Mouse (Mus musculus) layer of hippocampus, adult 8-10 months (tissue): ENCODE measurements at regions not wholly inside any gene's neighbourhood (a gene's known extent, or its start where the extent isn't known, plus 50 kb on each side); places are given as distances from the start of the nearest gene placed in this dataset.

Source experiments
- DNase-seq, 2 experiments: peaks; one replicate each; pipeline ENCODE4 v3.0.0; 2022; ENCODE audit warnings: low spot score in 2 of 2

DNA sequence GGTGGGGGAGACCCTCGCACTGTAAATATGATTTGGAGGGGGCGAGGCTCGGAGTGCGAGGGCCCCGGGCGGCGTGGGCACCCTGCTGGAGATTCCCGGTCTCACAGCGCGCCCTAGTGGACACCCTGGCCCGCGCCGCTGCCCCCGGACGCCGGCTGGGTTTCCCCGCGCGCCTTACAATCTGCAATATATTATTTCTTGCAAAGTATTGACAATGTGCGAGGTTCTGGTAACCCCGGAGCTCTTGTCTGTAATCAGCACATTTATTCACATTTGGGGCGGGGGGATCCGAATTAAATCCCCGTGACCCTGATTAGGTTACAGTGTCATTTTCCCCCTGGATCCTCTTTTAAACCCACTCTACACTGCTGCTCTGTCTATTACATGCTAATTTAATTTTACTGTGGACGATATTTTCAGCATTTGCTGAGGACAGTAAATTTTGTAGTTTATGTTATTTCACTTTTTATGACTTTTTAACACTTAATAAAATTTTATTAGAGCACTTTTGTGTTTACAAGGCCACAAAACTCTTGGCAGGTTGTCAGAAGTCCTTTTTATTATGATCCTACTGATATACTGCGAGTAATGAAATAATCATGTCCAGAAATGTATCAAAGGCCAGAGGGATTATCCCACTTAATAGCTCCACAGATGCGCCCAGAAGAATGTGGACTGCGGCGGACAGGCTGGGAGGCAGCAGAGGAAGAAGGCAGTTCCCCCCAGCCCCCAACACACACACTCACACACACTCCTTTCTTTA lies 312.6 kb downstream of the Mtx2 start:
- peak in 1 of 2 experiments; percentile 30 for DNase-seq

DNA sequence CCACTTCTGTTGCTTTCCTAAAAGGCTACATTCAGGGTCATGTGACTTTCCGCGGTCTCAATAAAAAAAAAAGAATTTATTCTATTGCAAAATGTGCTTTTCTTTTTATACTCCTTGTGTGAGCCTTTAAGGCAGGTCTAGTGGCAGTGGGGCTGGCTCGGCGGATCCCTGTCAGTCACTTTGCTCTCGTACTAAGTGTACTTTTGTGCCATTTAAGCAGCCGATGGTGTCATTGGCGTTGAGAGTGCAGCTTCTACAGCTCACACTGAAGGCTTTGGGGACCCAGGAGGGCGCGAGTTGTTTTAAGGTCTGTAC lies 313.1 kb downstream of the Mtx2 start:
- no peak for DNase-seq

DNA sequence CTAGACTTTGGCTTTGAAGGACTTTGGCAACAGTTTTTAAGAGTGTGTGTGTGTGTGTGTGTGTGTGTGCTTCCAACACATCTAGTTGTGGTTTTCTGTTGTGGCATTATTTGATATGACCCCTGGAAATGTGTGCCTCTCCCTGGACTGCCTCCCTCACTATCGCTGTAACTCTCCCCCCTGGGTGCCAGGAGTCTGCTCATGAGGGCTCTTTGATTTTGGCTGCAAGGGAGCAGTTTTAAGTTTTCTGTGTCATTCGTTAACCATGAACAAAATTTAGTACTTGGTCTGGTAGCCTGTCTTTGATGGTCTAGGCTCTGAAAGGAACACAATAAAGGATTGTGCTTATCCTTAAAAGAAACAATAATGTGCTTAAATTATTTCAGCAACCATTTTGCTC lies 313.9 kb downstream of the Mtx2 start:
- DNase-seq, result no peak

DNA sequence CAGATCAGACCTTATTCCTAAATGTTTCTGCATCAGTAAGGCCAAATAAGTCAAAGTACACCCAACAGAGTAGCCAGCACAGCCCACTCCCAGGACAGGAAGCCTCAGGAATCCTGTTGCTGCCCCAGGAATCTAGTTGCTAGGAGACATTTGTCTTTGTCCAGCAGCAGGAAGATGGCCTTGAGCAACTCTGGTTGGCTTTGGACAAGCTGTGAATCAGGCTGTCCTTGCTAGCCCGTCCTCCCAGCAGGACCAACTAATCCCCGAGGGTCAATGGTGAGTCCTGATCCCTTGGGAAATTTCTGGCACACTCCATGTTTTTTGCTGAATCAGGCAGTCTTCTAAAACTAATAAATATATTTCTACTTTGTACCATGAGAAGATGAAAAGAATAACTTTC lies 317.1 kb downstream of the Mtx2 start:
- no peak for DNase-seq

DNA sequence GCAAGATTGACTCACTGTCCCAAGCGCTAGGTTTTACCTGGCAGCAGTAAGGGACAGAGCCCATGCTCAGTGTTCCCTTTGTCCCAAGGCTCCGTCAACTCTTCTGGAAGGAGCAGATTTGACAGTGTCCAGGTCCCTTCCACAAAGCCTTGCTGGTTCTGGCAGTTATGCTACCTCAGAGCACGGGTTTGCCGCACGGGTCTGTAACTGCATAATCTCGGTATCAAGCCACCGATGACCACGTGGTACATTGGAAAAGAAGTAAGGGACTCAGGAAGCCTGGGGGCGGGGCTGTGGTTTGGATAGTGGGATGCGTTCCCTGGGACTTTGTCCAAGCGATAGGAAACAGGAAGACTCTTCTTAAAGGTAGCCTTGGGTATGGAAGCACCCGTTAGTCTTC lies 319.3 kb downstream of the Mtx2 start:
- DNase-seq, result no peak

DNA sequence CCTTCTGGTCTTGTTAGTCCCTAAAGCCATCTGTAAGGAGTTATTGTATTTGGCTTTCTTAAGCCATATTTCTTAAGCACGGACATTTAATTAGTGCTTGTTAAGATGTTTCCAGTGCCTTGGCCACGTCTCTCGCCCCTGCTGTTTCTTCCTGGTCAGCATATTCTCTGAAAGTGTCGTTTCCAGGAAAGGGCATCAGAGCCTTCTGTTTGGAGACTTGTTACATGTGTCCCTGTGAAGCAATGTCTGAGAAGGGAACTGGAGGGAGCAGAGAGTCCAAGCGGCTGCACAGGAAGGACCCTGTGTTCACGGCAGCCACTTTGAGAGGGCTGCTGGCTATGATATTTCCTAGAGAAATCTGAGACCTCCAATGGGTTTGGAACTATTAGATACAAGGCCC lies 320.7 kb downstream of the Mtx2 start:
- DNase-seq, result no peak

DNA sequence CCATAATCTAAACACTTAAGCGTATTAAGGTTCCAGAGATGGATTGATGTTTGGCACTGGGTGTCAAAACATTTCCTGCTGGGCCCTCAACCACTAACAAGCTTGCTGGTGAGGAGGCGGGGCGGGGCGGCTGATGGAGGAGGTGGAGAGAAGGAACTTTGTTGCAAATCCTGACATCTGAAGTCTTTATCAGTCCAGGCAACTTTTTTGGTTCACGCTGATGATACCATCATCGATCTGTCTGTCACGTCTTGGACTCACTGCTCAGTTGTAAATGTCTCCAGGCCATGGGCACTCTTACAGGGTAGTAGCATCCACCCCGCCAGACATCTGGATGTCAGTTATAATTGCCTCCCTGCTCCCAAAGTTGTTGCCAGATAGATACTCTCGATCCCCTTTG lies 321.8 kb downstream of the Mtx2 start:
- no peak for DNase-seq

DNA sequence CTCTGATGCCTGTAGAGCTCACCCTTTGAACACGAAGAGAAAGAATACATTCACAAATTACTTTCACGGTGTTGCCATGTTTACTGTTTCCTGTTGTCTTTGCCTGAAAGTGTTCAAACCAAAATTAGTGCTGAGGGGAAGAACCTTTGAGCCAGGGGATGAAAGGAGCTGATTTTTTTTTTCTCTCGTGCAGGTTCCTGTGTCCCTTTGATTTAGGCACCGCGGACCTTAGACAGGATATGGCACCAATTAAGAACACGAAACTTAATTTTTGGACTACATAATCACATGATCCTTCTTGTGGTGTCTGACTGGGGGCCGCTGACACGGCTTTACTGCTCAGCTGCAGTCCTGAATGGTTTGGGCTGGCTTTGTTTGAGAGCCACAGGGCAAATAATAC lies 322.4 kb downstream of the Mtx2 start:
- DNase-seq, result no peak

DNA sequence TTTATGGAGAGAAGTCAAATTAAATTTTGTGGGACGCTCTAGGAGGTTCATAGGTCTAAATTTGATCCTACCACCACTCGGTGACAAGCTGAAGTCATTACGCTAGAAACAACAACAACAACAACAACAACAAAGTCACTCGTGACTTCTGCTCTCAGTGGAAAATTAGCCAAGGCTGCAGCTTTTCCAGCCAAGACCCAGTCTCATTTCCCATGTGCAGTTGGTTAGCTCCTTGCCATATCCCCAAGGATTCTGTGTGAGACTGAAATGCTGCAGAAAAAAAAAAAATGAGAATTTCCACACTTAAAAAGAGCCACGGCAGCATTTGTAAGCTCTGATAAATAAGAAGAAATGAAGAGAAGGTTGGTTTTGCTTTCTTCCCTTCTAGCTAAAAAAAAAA lies 323.4 kb downstream of the Mtx2 start:
- no peak for DNase-seq

DNA sequence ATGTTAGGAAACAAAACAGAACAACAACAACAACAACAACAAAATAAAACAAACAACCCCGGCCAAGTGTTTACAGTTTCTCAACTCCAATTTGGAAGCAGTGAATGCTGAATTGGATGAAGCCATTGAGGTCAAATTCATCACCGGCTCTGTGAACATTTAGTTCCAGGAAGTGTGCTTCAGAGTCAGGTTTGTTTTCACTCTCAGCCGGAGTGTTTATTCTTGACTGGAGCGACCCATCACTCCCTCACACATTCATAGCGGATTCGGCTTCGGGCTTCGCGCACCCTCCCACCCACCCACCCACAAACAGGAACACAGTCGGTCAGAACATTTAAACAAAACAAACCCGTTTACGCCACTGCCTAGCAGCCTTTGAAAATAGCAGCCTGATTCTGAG lies 324.0 kb downstream of the Mtx2 start:
- DNase-seq, result no peak

DNA sequence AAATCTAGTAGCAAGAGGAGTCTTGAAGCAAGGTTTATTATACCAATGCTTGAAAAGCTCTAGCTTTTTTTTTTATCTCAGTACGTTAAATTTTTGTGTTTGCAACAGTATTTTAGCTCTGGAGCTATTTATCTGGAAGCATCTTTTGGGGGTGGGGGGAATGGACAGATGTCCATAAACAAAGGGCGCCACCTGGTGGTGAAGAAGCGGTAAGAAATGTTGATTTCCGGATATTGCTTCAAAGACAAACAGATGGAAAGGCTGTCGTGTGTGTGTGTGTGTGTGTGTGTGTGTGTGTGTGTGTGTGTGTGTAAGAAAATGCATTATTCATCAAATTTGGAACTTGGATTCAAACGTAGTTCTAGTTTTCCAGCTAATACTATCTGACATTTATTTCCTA lies 325.4 kb downstream of the Mtx2 start:
- peak in 1 of 2 experiments; percentile 26 for DNase-seq

DNA sequence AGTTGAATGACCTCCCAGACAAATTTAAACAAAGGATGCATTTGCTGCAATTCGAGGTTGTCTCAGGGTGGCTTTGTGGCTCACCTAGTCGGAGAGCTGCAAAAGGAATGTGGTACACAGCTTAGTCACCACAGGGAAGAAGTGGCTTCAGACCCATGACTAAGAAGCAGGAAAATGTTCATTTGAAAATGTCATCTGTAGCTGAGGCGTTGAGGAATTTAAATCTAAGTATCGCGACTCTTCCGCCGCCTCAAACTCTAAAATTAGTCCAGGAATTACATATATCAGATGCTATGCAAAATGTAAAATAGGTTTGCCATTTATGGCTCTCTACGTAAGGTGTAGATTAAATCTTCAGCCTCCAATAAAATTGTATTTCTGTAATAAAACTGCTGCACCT lies 325.9 kb downstream of the Mtx2 start:
- no peak for DNase-seq

DNA sequence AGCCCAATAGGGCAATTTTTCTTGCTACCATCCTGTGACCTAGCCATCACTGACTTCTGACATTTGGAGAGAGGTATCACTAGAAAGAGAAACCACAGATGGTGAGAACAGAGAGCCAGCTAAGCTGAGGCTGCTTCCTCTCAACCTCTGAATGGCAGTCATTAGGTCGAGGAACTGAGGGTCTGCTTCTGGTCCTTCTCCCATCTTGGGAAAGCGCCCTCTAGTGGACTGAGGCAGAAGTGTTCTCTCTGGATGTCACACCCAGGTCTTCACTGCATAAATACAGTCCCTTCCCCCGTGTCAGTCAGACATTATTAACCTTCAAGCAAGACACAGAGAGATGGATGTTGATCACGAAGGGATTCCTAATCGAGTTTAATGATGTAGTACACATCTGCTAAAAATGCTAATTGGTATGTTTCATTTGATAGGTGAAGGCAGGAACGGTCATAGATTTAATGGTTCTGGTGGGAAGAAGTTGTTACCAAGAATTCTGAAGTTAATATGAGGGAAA lies 326.9 kb downstream of the Mtx2 start:
- DNase-seq, result no peak

DNA sequence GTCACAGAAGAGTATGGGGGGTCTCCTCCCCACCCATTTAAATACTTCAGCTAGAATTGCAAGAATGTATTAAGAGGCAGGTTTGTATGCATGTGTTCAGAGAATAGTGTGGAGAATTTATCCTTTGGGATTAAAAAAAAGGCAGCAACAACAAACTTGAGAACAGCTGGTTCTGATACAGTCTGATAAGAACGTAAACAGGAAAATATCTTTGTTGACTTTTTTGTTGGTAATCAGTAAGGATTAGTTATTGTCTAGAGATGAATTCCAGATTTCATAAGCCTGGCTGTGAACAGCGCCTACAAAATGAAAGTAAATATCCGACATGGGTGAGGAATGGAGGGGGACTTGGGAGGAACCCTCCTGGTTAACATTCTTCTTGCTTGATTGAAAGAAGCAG lies 328.8 kb downstream of the Mtx2 start:
- DNase-seq, result no peak

DNA sequence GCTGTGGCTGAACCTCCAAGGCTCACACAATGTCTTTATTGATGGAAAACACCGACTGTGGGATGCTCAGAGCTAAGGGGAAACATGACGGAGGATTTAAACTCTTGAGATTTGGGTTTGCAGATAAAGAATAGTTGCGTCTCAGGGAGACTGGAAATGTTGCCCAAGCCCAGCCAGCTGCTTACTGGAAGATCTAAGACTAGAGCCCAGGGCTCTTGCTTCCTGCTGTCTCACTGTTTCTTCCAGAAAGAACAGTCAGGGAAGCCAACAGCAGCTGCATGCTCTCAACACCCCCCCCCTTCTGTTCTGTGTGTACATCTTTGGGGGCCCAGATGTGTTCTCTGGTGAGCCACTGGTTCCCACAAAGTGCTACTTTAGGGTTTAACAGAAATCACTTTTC lies 333.0 kb downstream of the Mtx2 start:
- DNase-seq, result no peak

DNA sequence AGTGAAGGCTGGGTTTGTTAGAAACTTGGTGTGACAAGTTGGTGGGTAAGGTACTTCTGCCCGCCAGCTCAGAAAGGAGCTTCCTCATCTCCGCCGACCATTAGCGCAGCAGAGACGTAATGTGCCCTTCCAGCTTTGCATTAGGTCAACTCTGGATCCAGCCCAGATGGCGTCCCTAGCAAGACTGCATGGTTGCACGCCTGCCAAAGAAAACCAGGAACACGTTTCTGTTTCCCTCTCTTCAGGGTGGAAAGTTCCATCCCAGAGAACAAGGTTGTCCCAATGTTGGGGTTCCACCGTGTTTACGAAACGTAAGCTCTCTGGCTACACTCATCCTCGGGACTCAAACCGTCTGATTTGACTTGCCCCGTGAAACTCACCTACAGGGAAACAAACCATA lies 335.5 kb downstream of the Mtx2 start:
- no peak for DNase-seq

DNA sequence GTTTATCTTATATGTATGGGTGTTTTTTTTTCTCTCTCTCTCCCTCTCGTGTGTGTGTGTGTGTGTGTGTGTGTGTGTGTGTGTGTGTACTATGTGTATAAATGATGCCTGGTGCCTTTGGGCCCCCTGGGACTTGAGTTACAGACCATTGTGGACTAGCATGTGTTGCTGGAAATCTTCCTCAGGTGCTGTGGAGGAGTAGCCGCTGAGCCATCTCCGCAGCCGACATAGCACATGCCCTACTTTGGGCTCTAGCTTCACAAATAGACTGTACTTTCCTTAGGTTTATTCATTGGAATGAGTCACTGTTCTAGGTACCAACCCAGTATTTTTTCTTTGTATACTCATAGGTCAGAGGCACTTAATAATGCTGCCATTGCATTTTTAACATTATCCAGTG lies 339.4 kb downstream of the Mtx2 start:
- no peak for DNase-seq

DNA sequence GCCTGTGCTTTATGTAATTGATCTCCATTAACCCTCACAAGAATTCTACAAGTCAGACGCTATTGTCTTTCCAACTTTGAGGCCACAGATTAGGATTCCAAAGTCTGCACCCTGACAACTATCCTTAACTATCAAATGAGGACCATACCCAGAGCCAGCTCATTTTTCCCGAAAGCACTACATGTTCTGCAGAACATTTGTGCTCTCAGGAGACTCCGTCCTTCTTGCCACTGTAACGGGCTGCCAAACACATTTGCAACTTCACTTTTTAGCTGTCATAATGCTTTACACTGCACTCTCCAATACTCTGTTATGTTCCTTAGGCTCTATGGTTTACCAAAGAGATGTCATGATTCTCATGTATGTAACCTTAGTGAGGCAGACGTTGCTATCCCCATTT lies 350.7 kb downstream of the Mtx2 start:
- no peak for DNase-seq

DNA sequence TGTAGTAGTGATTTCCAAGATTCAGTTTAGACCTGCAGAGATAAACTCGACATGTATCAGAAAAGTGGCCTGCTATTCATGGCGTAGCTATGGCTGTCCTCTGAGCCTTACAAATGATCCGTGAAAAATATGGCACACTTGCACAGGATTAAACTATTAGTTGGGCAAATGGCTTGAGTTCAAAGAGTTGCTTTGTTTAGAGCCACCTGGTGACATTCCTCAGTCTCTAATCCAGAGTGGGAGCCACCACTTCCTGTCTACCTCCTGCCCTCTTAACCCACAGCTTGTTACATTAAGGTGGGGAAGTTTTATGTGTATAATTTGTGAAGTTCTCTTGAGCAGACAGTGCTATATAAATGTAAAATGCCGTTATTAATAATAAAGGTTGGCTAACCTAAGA lies 357.7 kb downstream of the Mtx2 start:
- DNase-seq, result no peak

DNA sequence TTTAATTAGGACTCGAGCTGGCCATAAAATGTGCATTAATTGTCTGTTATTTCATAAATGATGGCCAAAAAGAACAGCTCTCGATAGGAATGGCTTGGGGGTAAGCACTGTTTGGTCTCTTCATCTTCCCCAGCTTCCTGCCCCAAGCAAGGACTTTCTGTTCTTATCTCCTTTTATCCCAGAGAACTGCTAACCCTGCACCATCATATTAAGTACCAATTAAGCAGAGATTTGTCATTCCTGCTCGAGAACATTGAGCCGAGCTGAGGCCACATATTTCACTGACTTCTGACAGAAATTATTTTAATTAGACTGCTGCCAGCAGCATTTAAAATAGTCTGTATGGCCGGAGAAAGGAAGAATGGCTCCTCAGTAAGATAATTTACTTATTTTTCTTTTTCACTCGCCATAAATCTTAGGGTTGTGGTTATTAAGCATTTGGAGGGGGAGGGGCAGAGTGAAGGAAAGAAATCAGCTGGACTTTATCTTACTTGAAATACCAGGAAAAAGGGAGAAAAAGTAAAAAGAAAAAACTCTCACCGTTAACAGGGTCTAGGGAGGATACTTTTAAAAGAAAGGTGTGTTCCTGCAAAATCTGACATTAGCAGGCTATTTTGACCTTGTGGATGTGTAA lies 377.1 kb downstream of the Mtx2 start:
- DNase-seq, result no peak

DNA sequence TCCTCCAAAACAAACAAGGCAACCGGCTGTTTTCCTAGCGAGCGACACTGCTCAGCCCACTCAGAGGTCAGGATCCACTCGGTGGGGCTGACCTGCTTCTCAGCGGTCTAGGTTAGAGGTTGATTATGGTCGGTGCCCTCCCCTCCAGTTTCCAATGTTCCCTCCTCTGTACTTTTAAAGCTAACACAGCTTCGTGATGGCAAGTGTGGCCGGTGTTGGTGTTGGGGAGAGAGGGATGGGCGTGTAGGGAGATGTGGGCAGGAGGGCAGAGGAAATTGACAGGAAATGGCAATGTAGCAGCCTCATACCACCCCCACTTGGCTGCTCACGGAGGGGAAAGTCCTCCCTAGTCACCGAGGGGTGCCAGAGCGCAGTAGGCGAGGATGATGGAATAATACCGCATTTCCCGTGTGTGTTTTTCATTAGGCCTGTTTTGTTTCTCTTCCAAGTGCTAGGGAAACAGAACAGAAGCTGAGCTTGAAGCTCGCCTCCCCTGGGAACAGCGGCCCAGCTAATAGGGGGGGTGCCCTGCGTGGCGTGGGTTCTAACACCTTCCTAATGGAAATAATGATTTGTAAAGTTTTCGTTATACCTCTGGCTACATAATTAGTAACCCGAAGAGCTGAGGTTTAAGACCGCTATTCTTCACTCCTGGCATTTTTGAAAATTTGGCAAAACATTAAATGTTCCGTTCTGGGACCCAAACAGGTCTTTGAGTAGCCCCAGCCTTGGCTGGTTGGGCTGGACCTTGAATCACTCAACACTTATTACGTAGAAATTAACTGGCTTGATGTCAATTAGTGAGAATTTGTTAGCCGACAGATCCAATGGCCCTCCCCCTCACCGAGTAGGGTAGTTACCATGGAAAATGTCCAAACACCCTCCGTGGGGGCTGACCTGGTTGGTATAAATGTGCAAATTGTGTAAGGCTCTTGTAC lies 383.5 kb downstream of the Mtx2 start:
- peak; percentile 14 to 27 for DNase-seq
